Mouse (Mus musculus) heart, postnatal 14 days (tissue): ENCODE measurements at regions not wholly inside any gene's neighbourhood (a gene's known extent, or its start where the extent isn't known, plus 50 kb on each side); places are given as distances from the start of the nearest gene placed in this dataset.
A peak's percentile ranks its signal among the peaks of the same experiment; 100 is the strongest.

Experiments used
- DNase-seq, 2 experiments: peaks; one replicate each; pipeline ENCODE4 v3.0.0; 2021 to 2022
- intact Hi-C: fragments of 180-260 bp; cut with DNase I; formaldehyde crosslinking; loops from one replicate; pipeline ENCODE4 v1.15.1; 2025

- intact Hi-C loops, result no loop called here
- no peak for DNase-seq
Measured at GRCm38 (mm10) chrX:21558318-21558717, 74.0 kb downstream of the Agtr2 start.

- intact Hi-C loops, result no loop called here
- DNase-seq, result no peak
Measured at GRCm38 (mm10) chrX:21566669-21567068, 82.3 kb downstream of the Agtr2 start.

- intact Hi-C loops, result no loop called here
- DNase-seq, result peak; percentile 5 to 8
Measured at GRCm38 (mm10) chrX:21567530-21567929, 83.2 kb downstream of the Agtr2 start.

GRCm38 (mm10) chrX:21567971-21568370 is 83.6 kb downstream of the Agtr2 start:
- DNase-seq, result peak in 1 of 2 experiments; percentile 1
- intact Hi-C loops, result no loop called here

GRCm38 (mm10) chrX:21579945-21580344 is 95.6 kb downstream of the Agtr2 start:
- no peak for DNase-seq
- intact Hi-C loops, result no loop called here

- no peak for DNase-seq
- intact Hi-C loops, result no loop called here
Measured at GRCm38 (mm10) chrX:21586030-21586429, 101.7 kb downstream of the Agtr2 start.

GRCm38 (mm10) chrX:21589811-21590210 is 105.5 kb downstream of the Agtr2 start:
- DNase-seq, result no peak
- intact Hi-C loops, result no loop called here
